Mouse (Mus musculus): ENCODE results near the gene Runx2.

Runx2 gene

DNA sequence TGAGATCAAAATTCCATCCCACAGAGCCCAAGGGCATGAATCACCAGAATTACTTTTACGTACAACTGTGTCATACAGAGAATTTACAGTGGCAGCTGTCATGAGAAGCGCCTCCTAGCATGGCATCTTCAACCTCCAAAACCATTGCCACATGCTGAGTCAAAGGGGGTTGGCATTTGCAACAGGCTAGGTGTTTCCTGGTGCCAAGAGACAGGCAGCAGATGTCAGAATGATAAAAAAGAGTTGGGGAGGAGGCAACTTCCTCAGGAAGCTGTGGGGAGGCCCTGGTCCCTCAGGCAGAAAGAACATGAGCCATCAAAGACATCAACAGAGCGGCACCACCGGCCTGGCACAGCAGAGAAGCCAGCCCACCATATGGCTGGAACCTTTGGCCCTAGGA lies 160.1 kb downstream of the Runx2 start:
- peak; percentile 74 for DNase-seq

DNA sequence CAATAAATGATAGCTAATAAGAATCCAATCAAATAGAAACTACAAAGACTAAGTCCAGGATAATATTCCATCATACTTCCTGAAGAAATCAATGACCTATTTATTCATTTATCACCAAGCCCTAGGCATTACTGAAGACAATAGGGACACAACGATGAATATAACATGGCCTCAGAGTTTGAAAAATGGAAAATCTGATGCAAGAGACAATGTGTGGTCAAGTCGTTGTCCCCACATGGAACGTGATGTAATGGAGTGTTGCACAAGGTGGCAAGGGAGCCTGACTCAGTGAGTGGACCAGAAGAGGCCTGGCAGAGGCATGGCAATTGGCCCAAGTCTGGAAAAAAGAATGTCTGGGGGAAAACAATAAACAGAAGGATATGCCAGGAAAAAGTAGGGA lies 161.5 kb downstream of the Runx2 start:
- DNase-seq: no peak

DNA sequence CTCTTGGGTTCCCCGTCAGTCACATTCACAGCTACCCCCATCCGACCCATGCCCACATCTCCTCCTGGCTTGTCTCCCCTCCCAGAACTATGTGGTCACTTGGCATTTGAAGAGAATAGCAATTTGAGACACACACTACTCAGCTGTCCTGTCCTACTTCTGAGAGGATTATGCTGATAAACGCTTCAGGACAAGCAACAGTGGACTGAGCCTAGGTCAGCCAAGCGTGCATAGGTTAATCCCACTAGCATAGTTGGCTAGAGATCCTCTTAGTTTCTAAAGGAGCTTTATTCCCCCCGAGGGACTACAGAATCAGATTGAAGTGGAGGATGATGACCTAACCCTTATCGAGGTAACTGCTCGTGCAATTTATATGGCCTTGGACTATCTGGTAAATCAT lies 162.5 kb downstream of the Runx2 start:
- DNase-seq: no peak

DNA sequence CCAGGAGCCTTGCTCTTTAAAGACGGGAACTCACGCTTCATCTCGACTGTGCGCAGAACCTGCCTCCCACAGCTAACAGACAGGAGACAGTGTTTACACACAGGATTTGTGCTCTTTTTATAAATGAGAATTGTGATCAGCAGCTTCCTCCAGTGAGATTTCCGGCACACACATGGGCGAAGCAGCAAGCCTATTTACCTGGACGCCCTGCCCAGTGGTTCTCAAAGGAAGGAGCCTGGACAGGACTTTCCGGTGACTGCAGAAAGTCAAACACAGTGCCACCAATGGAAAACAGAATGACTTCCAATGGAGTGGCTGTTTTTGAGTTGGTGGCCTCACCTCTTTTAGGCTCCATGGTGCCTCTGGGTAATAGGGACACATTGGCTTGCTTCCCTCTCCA lies 163.0 kb downstream of the Runx2 start:
- no peak for DNase-seq

DNA sequence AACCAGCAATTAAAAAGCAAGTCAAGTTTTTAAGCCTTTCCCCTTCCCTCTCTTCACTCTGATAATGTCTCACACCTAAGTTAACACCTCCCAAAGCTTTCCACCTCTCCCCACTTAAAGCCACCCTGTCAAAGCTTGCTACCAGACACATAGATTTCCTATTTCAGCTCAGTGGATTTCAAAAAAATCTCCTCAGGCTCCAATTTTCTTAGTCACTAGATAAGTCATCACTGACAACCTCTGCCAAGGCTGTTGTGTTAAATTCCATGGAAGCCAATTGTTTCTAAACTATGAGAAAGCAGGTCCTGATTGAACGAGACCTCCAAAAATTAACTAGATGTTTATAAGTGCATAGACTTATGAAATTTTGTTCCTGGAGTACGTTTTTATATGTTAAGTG lies 164.2 kb downstream of the Runx2 start:
- DNase-seq: no peak

DNA sequence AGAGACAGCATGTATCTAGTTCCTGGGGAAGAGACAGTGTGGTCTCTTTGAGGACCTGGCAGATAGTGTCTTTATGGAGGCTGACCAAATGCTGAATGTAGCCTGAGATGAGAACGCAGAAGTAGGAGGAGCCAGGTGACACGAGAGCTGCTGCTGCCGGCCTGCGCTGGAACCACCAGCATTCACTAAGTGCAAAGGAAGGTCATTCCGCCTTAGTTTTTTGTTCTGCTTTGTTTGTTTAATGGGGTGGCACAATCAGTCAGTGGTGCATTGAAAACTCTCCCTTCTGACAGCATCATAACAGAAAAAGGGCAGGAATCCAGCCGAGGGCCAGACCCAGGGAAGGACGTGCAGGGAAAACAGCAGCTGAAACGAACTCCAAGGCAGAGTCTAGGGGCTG lies 165.5 kb downstream of the Runx2 start:
- DNase-seq: no peak

DNA sequence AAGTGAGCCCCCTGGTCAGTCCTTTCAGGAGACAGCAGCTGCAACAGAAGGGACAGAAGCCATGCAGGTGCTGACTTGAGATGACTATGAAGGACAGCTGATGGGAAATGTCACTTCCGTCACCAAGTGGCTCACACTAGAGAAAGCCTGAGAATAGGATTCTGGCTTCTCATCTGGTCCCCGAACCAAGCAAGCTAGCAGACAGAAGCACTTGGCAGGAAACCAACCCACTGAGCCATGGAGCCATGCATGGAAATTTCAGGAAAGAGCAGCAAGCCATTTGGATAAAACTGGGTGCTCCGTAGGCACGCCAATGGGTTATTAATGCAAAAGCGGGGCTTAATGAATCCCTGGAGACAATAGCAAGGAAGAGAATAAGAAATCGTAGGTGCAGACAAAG lies 166.7 kb downstream of the Runx2 start:
- no peak for DNase-seq

DNA sequence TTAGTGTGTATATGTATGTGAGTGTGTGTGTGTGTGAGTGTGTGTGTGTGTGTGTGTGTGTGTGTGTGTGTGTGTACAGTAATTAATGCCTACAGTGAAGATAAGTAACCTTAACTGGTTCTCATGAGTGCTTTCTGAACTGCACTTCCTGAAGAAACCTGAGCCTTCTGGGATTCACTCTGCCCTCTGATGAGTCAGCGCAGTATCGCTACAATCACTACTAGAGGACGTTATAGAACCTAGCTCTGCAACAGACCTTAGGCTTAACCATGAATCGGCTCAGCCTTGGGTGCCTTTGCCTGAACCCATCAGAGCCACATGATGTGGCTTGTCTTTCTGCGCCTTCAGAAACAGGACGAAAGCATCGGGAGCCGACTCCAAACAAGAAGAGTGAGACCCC lies 169.5 kb downstream of the Runx2 start:
- no peak for DNase-seq

DNA sequence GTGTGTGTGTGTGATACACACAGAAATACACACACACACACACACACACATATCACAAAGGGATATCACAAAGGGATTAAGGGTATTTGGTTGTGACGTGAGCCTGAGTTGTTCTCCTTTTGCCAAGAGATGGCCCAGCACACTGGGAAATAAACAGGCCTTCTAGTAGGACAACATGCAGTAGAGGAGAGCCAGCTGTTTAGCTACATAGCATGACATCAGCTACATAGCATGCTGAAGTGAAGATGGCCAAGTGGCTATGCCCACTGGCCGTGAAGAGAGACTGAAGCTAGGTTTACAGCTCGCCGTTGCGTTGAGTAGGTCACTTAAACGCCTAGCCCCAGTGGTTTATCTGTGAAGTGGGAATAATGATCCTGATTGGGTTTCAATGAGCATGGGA lies 171.3 kb downstream of the Runx2 start:
- DNase-seq: no peak

DNA sequence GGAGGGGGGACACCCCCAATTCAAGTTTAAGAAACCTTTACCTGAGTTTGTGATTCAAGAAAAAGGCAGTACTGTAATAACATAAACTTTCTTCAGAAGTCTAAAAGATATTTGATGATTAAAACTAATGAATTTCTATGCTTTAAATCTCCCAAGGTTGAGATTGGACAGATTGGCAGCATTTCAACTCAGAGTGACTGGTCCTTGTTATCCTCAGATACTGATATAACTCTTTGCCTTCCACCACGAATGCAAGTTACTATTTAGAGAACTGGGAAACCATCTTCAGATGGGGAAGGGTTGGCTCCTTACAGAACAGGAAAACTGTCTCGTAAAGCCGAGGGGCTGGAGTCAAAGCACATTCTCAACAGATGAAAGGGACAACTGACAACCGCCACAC lies 172.5 kb downstream of the Runx2 start:
- no peak for DNase-seq

DNA sequence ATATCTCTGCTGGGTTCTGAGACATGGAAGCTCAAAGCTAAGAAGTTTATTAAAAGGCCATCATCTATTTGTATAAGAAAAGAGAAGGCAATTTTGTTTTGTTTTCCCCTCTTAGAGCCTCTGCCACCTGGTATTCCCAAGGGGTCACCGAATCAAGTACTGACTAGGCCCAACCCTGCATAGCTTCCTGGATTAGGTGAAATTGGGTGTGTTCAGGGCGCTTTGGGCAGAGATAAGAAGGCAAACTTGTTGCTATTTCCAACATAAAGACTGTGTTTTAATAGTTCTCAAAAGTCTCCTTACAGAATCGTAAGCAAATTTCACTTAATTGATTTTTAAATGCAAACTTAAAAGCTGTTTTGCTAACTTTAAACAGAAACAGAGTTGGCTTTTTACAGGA lies 173.7 kb downstream of the Runx2 start:
- no peak for DNase-seq

DNA sequence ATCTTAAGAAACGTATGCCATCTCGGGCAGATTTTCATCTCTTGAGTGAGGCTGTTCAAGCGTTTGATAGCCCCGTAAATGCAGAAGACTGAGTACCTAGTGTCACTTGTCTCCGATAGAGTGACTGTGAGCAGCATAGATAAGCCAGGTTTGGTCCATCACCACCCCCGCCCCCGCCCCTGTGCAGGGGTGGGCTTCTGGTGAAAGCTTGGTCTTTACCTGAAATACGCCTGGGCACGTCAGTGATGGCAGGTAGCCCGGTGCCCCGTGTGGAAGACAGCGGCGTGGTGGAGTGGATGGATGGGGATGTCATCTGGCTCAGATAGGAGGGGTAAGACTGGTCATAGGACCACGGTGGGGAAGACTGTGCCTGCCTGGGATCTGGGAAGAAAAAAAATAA lies 175.2 kb downstream of the Runx2 start:
- no peak for DNase-seq

DNA sequence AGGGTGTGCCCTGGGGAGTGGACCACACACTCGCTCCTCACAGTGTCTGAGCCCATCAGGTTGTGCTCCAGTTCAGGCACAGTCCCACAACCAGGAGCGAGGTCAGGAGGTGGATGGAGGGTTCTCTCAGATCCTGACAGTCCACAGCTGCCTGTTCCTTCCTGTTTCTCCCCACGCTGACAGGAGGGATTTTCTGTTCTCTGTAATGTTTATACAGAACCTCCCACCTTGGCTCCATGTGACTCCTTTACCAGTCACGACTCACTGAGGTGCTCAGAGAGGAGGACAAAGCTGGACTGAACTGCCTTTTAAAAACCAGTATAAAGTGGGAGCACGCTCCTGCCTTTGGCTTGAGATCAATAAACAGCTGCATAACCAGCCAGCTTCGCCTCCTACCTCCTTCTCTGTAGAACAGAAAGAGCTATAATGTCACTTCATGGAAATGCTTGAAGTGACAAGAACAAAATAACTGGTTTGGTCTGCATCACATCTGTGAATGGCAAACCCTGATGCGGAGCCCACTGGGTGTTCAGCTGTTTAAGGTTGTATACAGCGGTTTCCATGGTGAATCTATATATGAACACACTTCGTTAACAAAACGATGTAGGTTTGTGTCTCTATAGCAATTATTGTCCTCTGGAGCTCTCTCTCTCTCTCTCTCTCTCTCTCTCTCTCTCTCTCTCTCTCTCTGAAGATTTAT lies 177.3 kb downstream of the Runx2 start:
- no peak for DNase-seq

DNA sequence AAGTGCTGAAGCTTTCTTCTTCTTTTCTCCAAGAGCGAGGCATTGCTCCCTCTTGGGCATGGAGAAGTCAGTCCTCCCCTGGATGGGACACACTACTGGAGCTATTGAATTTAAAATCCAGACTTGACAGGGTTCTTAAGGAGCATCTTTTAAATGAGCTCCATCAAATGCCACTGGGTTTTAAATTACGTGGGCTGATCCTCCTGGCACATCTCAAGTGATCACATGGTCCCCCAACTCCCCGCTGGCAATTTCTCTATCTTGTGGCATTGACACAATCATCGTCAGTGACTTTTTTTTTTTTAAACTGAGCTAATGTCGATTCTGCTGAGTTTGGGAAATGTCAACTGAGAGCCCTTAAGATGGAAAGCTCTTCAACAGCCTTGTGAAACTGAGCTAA lies 180.1 kb downstream of the Runx2 start:
- DNase-seq: no peak

DNA sequence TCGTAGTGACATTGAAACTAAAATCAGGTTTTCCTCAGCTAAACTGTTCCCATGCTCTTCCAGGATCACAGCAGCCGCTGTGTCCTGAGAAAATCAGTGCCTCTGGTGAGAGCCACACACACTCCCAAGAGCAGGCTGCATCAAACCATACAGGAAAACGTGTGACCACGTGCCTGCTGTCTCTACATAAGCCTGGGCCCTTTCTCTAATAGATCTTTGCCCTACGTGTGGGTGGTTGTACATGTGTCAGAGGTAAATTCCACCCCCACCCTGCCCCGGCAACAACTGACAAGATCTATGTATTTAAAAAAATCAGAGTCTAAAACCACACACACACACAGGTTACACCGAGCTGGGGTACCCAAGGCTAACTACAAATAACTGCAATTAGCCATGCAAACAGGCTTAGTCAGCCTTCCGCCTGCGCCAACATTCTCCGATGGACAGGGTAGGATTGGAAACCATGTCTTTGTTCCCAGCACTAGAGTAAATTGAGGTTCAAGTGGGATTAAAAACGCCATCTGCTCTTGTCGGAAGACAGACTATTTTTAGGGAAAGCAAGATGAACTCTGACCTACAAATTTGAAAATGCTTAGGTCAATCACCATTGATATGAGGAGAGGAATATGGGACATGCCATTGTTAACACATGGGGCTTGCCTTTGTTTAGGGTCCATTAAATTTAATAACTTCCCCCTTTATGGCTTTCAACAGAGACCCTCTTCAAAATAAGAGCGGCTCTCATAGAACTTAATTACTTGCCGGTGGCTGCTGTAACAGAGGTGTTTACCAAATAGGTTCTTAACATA lies 180.8 kb downstream of the Runx2 start:
- DNase-seq: no peak

DNA sequence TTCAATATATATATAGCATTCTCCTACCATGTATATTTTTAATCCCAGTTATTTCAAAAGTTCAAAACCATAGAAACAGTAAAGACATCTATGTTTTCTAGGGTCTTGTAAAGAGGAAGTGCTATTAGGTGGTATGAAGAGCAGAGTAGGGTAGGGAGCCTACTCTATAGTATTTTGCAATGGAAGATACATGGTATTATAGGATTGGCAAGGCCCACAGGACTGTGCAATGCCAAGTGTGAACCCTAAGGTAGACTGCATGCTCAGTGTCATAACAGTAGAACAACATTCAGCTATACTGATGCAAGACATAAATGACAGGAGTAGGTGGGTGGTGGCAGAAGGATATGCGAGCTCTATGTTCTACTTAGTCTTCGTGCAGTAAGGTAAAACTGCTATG lies 181.7 kb downstream of the Runx2 start:
- no peak for DNase-seq

DNA sequence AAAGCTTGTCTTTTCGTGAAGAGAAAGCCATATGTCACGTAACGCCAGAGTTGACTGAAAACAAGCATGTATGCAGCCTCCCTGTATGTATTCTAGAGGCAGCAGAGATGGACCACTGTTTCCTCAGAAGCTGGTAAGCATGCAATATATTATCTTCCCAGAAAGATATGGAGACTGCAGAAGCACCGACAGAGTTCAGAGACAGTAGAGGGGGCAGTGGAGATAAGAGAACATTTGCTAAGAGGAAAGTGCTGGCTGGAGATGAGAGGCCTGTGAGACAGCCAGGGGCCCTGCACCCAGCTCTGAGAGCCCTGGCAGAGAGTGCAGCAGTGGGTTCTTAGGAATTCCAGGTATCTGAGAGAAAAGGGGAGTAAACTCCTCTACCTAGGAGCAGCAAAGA lies 182.3 kb downstream of the Runx2 start:
- DNase-seq: no peak

DNA sequence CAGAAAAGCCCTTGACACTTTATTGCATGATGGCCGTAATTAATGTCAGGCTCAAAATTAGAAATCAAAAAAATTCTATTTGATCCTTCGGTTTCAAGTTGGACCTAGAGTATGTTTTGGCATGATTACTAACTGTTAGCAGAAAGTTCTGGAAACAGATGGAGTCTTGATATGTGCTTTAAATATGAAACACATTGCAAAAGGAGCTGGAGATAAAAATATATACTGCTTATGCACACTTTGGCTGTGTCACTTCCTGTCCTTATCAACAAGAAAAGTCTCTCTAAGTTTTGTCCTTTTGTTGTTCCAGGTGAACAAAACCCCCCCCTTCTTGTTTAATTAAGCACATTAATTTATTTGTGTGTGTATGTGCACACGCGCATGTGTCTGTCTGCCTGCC lies 183.0 kb downstream of the Runx2 start:
- DNase-seq: no peak

DNA sequence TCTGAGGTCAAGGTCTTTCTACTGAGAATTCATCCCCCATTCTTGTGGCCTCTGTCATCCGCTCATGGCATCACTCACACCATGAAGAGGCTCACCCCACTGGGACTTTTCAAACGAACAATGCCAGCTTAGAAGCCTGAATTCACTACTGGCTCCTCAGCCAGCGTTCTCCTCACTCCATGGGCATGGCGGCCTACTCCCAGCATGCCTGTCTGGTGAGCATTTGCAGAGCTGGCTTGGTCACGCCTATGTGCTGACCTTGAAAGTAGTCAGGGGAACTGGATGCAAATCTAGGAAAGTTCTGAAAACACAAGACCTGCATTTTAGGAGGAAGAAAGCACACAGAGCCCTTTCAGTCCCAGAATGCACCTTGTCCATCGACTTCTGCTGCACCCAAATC lies 187.3 kb downstream of the Runx2 start:
- no peak for DNase-seq

DNA sequence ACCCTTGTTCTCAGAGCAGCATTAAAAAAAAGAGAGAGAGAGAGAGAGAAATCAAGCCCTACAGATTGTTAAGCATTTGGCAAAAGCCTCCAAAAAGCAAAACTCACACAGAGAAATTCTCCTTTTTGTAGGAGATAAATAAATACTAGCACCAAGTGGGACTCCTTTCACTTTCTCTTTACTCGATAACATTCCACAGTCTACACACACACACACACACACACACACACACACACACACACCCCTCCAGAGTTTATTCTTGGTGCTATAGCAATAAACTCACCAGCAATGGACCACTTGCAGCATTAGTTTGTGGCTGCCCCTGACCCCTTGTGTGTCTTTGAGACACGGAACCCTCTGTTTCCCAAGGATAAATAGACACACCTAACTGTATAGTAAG lies 190.9 kb downstream of the Runx2 start:
- no peak for DNase-seq

DNA sequence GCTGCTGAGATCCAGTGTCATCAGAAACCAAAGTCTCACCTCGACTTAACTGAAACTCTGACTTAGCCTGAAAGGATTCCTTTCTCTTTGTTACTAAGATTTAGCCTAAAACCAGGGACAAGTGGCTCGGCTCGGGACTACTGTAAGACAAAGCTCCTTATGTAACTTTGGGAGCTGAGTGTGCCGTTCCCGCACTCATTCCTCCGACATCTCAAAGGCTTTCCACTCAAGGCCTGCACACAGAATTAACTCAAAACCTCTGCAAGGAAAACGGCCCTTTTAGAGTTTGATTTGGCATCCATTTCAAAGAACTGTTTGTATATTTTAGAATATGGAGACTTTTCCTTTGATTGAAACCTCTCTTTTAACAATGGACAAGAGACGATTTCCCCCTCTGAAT lies 191.3 kb downstream of the Runx2 start:
- DNase-seq: no peak

DNA sequence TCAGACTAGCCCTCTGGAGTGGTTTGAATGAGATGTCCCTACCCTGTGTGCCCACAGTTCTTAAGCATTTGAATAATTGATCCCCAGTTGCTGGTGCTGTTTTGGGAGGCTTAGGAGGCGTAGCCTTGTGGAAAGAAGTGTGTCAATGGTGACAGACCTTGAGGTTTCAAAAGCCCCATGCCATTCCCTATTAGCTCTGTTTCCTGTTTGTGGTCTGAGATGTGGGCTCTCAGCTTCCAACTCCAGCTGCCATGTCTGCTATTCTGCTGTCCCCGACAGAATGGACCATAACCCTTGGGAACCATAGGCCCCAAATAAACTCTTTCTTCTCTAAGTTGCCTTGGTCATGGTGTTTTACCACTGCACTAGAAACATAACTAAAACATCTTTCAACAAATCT lies 194.1 kb downstream of the Runx2 start:
- no peak for DNase-seq

DNA sequence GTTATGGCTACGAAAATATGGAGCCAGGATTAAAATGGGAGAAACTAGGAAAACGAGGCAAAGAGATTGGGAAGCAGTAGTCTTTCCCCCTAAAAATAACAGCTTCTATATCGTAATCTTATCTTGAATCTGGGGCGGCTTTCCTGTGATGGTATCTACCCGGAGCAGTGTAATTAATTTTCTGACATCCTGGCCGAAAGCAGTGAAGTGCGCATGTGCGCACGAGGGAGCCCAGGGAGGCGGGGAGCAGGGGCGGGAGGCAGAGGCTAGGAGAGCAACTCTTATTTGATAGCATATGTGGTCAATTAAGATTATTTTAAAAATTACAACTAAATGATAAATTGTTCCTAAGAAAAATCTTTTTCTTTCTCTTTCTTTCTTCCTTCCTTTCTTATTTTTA lies 195.9 kb downstream of the Runx2 start:
- DNase-seq: peak; percentile 24

DNA sequence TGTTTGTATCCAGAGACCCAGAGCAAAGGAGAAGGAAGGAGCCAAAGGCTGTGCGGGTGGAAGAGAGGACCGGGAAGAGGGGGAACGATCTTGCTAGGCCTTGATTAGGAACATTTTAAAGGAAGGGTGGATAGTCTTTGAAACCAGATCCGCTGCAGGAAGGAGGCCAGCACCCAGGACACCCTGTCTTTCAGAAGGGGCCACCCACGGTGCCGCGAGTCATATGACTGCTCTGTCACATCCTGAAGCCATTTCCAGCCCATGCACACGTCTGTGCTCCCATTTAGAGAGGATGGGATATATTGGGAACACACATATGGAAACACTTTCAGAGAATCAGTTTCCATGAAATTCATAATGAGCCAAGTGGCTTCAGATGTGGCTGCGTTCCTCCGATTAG lies 196.4 kb downstream of the Runx2 start:
- no peak for DNase-seq

DNA sequence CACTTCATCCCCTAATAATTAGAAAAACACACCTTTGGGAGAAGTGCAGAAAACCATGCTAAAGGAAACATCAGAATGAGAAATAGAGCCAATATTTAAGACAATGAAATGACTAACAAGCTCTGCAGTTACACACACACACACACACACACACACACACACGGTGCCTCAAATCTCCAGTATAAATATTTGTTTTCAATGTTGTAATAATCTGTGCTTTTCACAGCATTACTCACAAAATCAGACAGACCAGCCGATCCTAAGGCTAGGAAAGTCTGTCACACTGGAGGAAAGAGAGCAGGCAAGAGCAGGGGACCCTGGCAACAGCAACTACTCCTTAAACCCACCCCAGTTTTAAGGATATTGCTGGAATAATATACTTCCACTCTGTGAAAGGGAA lies 196.9 kb downstream of the Runx2 start:
- no peak for DNase-seq

Measured in thymus, postnatal 4 days (tissue).